Mouse (Mus musculus): Measurements from ENCODE around the gene Cd83. TPM values are rescaled to one million over a fixed set of nuclear protein-coding genes. Genes with fewer than 3 reads are reported as not detected.

Cd83 gene
- total RNA-seq, 2 experiments from 2014 or later: 1.2 to 3.0 TPM

GRCm38 (mm10) chr13:43774605-43775426 lies 9.8 kb upstream of the Cd83 start:
- no peak for DNase-seq

DNA sequence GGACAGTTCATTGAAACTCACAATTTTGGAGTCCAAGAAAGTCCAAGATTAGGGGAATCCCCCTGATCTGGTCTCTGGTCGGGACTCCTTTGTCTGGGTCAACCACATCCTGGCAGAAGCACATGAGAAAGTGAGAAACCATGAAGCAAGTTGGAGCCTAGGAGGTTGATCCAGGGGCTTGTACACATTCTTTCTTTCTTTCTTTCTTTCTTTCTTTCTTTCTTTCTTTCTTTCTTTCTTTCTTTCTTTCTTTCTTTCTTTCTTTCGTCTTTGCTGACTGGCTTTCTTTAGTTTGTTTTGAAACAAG lies 9.2 kb upstream of the Cd83 start:
- no peak for DNase-seq

DNA sequence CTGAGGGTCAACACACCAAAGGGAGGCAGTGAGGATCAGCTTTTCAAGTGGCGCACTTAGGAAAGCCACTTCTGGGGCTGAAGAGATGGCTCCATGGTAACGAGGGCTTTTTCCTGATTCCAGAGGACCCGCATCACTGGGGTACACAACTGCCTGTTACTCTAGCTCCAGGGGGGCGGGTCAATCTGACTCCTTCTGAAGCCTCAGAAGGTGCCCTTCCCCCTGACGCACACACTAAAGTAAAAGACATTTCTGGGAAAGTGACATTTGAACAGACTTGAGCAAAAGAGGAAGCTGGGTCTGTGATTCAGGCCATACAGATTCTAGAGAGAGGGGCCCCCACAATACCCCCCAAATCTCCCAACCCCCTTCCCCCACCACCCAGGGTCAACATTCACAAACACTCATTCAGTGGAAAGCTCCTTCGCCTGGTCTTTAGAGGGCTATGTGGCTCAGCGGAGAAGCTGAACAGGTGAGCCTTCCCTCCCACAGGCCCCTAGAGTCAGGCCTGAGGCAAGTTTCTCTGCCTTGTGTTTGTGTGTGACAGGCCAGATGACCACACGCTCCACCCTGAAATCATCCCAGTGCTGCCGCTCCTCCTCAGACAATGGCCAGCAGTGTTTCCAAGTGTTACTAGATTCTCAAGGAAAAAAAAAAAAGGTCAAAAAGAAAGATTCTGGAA lies 7.1 kb upstream of the Cd83 start:
- no peak for DNase-seq

GRCm38 (mm10) chr13:43778021-43778649 lies 6.4 kb upstream of the Cd83 start:
- DNase-seq: no peak

- no peak for DNase-seq
Measured at GRCm38 (mm10) chr13:43778971-43779370, 5.6 kb upstream of the Cd83 start.

DNA sequence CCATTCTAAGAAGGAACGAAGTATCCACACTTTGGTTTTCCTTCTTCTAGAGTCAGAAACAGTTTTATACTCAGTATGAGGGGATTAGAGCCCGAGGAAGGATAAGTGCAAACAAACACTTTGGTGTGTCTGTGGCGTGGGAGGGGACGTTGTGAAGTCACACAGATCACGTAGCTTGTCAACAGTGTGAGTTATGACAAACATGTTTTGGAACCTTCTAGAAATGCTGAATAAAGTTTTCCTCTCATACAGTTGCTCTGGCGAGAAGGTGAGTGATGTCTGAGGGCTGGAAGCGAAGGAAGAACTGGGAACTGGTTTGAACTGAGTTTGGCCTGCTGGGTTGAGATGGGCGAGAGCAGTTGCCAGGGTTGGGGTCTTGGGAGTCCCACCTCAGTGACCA lies 4.5 kb upstream of the Cd83 start:
- DNase-seq: no peak

DNA sequence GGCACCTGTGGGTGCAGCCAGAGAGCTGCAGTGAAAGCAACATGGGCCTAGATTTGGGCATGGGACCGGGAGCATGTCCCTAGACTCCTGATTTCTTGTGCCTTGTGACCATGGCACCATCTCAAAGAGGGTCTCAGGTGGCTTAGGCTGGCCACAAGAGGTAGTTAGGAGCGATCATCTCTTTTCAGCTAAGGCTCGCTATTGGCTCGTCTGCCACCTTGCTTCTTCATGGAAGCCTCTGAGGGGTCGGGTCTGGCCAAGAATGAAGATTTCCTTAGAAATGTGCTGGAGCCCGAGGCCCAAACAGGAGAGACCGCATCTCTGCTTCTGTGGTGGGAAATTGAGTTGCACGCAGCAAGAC lies 1.1 kb downstream of the Cd83 start:
- DNase-seq: no peak

- no peak for DNase-seq
Measured at GRCm38 (mm10) chr13:43786171-43786795, 1.7 kb downstream of the Cd83 start.

DNA sequence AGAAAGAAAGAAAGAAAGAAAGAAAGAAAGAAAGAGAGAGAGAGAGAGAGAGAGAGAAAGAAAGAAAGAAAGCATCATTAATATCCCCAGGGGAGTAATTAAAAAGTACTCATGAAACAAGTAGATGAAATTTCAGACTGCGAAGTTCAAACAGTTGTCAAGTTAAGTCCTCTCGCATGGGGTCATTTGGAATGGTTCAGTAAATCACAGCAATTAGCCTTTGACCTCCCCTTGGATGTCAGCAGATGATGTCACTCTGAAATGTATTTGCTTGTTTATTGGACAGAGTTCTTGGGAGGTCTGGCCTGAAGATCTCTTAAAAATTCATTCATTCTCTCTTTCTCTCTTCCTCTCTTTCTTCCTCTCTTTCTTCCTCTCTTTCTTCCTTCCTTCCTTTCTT lies 2.7 kb downstream of the Cd83 start:
- no peak for DNase-seq

GRCm38 (mm10) chr13:43788071-43788470 lies 3.5 kb downstream of the Cd83 start:
- no peak for DNase-seq

DNA sequence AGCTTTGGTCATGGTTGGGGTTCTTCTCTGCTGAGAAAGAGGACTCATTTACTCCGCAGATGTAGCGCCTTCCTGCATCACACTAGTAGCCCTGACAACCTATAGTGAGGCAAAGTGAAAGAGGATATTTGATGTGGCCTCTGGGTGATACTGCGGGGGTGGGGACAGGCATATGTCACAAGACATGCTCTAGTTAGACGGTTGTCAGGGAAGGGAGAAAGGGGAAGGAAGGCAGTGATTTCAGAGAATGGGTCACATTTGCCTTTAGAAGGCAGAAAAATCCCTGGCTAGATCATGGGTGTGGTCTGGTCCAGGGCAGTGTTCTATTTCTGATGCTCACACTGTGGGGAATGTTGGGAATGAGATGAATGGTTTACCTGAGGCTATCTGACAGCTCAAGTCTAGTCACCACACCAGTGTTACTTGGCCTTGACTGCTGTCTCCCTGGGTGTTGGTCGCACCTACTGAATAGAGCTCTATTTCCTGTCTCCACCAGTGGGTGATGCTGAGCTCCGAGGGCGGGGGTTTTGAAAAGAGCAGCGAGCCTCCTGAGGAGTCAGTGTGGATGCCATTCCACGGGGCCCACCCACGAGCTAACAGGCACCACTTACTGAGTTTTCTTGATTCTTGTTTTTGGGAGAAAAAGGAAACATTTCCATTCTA lies 4.5 kb downstream of the Cd83 start:
- DNase-seq: no peak

GRCm38 (mm10) chr13:43790229-43791001 lies 5.8 kb downstream of the Cd83 start:
- no peak for DNase-seq

- no peak for DNase-seq
Measured at GRCm38 (mm10) chr13:43795334-43795733, 10.8 kb downstream of the Cd83 start.

DNA sequence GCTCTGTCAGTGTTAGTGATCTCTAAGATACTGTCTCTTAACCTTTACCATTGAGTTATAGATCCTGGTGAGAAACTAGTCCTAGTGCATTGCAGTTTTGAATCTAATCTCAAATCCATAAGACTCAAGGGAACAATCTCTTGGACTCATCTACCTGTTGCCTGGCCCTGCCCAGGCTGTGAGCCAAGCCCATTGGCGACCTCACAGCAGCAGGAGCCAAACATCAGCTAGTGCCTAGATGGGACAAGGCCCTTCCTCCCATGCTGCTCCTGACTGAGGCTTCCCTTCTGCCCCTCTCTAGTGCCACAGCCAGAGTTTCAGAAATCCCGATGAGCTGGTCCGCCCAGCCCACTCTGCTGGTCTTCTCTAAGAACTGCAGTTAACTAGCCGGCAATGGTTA lies 14.1 kb downstream of the Cd83 start:
- no peak for DNase-seq

- no peak for DNase-seq
Measured at GRCm38 (mm10) chr13:43800136-43800535, 15.6 kb downstream of the Cd83 start.

GRCm38 (mm10) chr13:43801961-43802360 lies 17.4 kb downstream of the Cd83 start:
- no peak for DNase-seq

GRCm38 (mm10) chr13:43802361-43803137 lies 18.0 kb downstream of the Cd83 start:
- no peak for DNase-seq

- DNase-seq: no peak
Measured at GRCm38 (mm10) chr13:43804648-43805047, 20.1 kb downstream of the Cd83 start.

GRCm38 (mm10) chr13:43805159-43805758 lies 20.7 kb downstream of the Cd83 start:
- no peak for DNase-seq

Measured in gastrocnemius, postnatal 10 days (tissue).